In the genomic region with DNA sequence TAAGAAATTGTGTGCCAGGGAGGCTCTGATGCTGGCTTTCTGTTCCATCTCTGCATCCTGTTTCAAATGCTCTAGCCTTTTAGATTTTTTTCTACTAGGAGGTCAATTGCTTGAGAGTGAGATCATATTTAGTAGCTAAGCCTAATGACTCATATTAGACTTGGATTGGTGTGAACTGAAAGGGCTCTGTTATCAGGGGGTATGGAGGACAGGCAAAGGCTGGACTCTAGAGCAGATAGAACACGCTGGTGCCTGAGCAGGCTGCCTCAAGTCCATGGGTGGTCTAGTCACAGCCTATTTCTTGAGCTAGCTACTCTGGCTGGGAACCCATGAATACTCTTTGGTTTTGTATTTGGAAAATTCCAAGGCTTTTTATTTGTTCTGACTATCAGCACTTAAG, we compare ENCODE assay signal across 8 mouse cellular contexts.
"Had no signal": no experiment of that assay in that cellular context is flagged by ENCODE, and none has a peak within 500 bp of the region (broad histone marks: within the 10 kb centered on the region; RNA-seq: fewer than 3 reads in every experiment).

No protein-coding gene starts in this region.

- H3K27me3 ChIP-seq: liver, embryonic 13.5 days; lung, embryonic 15.5 days; midbrain, embryonic 13.5 days; stomach, embryonic 15.5 days had no signal

- DNase-seq: kidney, postnatal 25 days; liver, embryonic 13.5 days; liver, postnatal 0 days; right cerebral cortex, postnatal 14 days; thymus, postnatal 14 days had no signal

- ATAC-seq: liver, postnatal 0 days; midbrain, embryonic 13.5 days had no signal
